Mouse (Mus musculus) lung, embryonic 14.5 days (tissue): ENCODE data around the gene Ajm1. TPM values are rescaled to one million over a fixed set of nuclear protein-coding genes. Genes with fewer than 3 reads are reported as not detected.

Experiments used
- ATAC-seq: fragments of 200-750 bp; cut with Nextera tagmentation; 2 replicates; pipeline ENCODE4 v1.8.0; 2017; ENCODE audit warnings: mild to moderate bottlenecking, moderate TSS enrichment, moderate library complexity; ENCODE audit not compliant: insufficient read depth
- DNase-seq: peaks from one replicate; pipeline ENCODE4 v3.0.0-alpha.2; 2015
- H3K27ac ChIP-seq: fragments of 300-500 bp; sonication (generic); 2 replicates; pipeline ENCODE4 v1.5.1; 2014; ENCODE audit warnings: low read depth, mild to moderate bottlenecking, moderate library complexity
- H3K27me3 ChIP-seq: fragments of 300-500 bp; sonication (generic); 2 replicates; pipeline ENCODE4 v1.6.1; 2014; ENCODE audit warnings: low read length, control low read depth; ENCODE audit not compliant: insufficient read depth
- H3K36me3 ChIP-seq: fragments of 300-500 bp; sonication (generic); 2 replicates; pipeline ENCODE4 v1.6.1; 2014; ENCODE audit warnings: control low read depth; ENCODE audit not compliant: insufficient read depth
- H3K4me1 ChIP-seq: fragments of 300-500 bp; sonication (generic); 2 replicates; pipeline ENCODE4 v1.6.1; 2014; ENCODE audit warnings: antibody characterized with exemption, control low read depth; ENCODE audit not compliant: insufficient read depth
- H3K4me2 ChIP-seq: fragments of 300-500 bp; sonication (generic); 2 replicates; pipeline ENCODE4 v1.6.1; 2014; ENCODE audit warnings: mild to moderate bottlenecking
- H3K4me3 ChIP-seq: fragments of 300-500 bp; sonication (generic); 2 replicates; pipeline ENCODE4 v1.5.1; 2014; ENCODE audit warnings: low read depth, low read length
- H3K9ac ChIP-seq: fragments of 300-500 bp; sonication (generic); 2 replicates; pipeline ENCODE4 v1.6.1; 2014
- H3K9me3 ChIP-seq: fragments of 300-500 bp; sonication (generic); 2 replicates; pipeline ENCODE4 v1.6.1; 2016; ENCODE audit warnings: low read depth, low read length, control low read depth
- CTCF ChIP-seq: IDR thresholded peaks from 2 replicates; pipeline ENCODE4 v1.5.1; 2016; ENCODE audit warnings: antibody characterized with exemption, low read depth
- WGBS: fragments of 180-500 bp; shearing (Covaris S2); extraction: QIAGEN DNeasy Blood & Tissue Kit; methylation state at CpG from one replicate; pipeline ENCODE4 v1.1.7; 2014; 5-methylcytosine and 5-hydroxymethylcytosine counted together
- polyA plus RNA-seq: library from polyadenylated mRNA; unstranded; fragments of >200 nt; fragmentation: Nextera tagmentation; extraction: Ambion mirVana; gene quantifications from 2 replicates; pipeline ENCODE4 v1.2.1, GENCODE M21; 2014

The Ajm1 gene
- polyA plus RNA-seq, 1 experiment from 2014 or later = not detected

- WGBS = 63% methylated on average over 3 of the region's 3 CpGs
- Histone ChIP-seq H3K27me3 (peaks cover 41% of the 10 kb centered on the region), H3K4me2 (no peak within 1 kb of the TSS), H3K4me3 (no peak within 1 kb of the TSS), H3K9ac (no peak within 1 kb of the TSS), H3K36me3 (no peaks in the 10 kb centered on the region), H3K9me3 (no peaks in the 10 kb centered on the region), H3K4me1 (no peaks in the 10 kb centered on the region), H3K27ac (no peak within 1 kb of the TSS)
- no peak for TF ChIP-seq CTCF
- DNase-seq (no peak), ATAC-seq (no peak)
These were observed 36.0 kb upstream of the Ajm1 start, which contains the start of gene Ccdc183 for GRCm38 (mm10) chr2:25617578-25617977. Gene Ccdc183 (minus strand): TSS chr2:25617678.

DNA sequence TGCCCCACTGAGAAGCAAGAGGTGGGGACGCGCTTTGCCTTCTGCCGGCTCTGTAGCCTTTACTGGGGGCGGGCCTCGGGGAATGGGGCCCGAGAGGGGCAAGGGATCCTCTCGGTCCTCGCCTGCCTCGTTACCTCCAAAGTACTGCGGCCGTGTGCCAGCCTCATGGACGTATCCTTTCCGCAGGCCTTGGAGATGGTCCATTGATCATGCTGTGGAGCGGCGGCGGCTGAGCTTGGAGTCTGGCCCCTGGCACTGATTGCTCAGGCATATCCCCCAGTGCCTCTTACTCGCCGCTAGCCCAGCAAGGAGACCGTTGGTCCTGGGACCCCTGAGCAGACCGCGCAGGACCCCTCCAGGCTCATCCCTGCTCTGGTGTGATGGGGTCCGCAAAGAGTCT lies 34.8 kb upstream of the Ajm1 start:
- H3K36me3 ChIP-seq = no peaks in the 10 kb centered on the region
- no peaks in the 10 kb centered on the region for H3K4me1 ChIP-seq
- WGBS = 14% methylated on average over 22 of the region's 22 CpGs
- H3K4me3 ChIP-seq = peak overlapping the region; percentile 9; the same call in 1 of the 2 replicates
- no peak overlapping the region for H3K27ac ChIP-seq
- peak overlapping the region; percentile 32 for H3K9ac ChIP-seq
- TF ChIP-seq CTCF = no peak
- peak overlapping the region; percentile 32 for H3K4me2 ChIP-seq
- H3K27me3 ChIP-seq = peaks cover 41% of the 10 kb centered on the region
- DNase-seq (no peak), ATAC-seq (0 out of 2 replicates have a peak, but pooled peaks have one; percentile 6)
- H3K9me3 ChIP-seq = no peaks in the 10 kb centered on the region

- no peak for TF ChIP-seq CTCF
- ATAC-seq (no peak), DNase-seq (no peak)
- Histone ChIP-seq H3K4me1 (peaks cover 13% of the 10 kb centered on the region), H3K4me3 (peak overlapping the region; percentile 100), H3K27me3 (no peaks in the 10 kb centered on the region), H3K9me3 (no peaks in the 10 kb centered on the region), H3K4me2 (peak overlapping the region; percentile 77), H3K36me3 (peaks cover 6% of the 10 kb centered on the region), H3K27ac (peak overlapping the region; percentile 69), H3K9ac (peak overlapping the region; percentile 98)
- 50% methylated on average over 10 of the region's 10 CpGs for WGBS
These were observed 27.1 kb upstream of the Ajm1 start for GRCm38 (mm10) chr2:25608671-25609070.

GRCm38 (mm10) chr2:25607761-25608622 lies 26.4 kb upstream of the Ajm1 start, which contains the start of gene Rabl6:
Gene Rabl6 (minus strand): TSS chr2:25608521.
- H3K36me3 ChIP-seq = peaks cover 6% of the 10 kb centered on the region
- peak within 1 kb of the TSS; percentile 100 for H3K4me3 ChIP-seq
- ATAC-seq (peak; percentile 91), DNase-seq (peak; percentile 96)
- peak within 1 kb of the TSS; percentile 77 for H3K4me2 ChIP-seq
- peak within 1 kb of the TSS; percentile 98 for H3K9ac ChIP-seq
- no peaks in the 10 kb centered on the region for H3K9me3 ChIP-seq
- WGBS = under 1% methylated on average over 80 of the region's 80 CpGs
- no peaks in the 10 kb centered on the region for H3K27me3 ChIP-seq
- H3K4me1 ChIP-seq = peaks cover 13% of the 10 kb centered on the region
- no peak for TF ChIP-seq CTCF
- H3K27ac ChIP-seq = peak within 1 kb of the TSS; percentile 96

GRCm38 (mm10) chr2:25602526-25602925 lies 21.0 kb upstream of the Ajm1 start:
- DNase-seq (no peak), ATAC-seq (no peak)
- Histone ChIP-seq H3K27ac (no peak overlapping the region), H3K4me2 (no peak overlapping the region), H3K36me3 (peaks cover 60% of the 10 kb centered on the region), H3K9me3 (no peaks in the 10 kb centered on the region), H3K27me3 (no peaks in the 10 kb centered on the region), H3K9ac (no peak overlapping the region), H3K4me3 (no peak overlapping the region), H3K4me1 (peaks cover 7% of the 10 kb centered on the region)
- no peak for TF ChIP-seq CTCF
- 95% methylated on average over 5 of the region's 5 CpGs for WGBS

- ATAC-seq = no peak
- WGBS = 73% methylated on average over 2 of the region's 2 CpGs
- TF ChIP-seq CTCF = no peak
- Histone ChIP-seq H3K4me3 (no peak overlapping the region), H3K4me1 (no peaks in the 10 kb centered on the region), H3K9ac (no peak overlapping the region), H3K27ac (no peak overlapping the region), H3K36me3 (peaks cover 85% of the 10 kb centered on the region), H3K9me3 (no peaks in the 10 kb centered on the region), H3K27me3 (no peaks in the 10 kb centered on the region), H3K4me2 (no peak overlapping the region)
- DNase-seq = no peak
These were observed 18.5 kb upstream of the Ajm1 start for GRCm38 (mm10) chr2:25600037-25600436.

DNA sequence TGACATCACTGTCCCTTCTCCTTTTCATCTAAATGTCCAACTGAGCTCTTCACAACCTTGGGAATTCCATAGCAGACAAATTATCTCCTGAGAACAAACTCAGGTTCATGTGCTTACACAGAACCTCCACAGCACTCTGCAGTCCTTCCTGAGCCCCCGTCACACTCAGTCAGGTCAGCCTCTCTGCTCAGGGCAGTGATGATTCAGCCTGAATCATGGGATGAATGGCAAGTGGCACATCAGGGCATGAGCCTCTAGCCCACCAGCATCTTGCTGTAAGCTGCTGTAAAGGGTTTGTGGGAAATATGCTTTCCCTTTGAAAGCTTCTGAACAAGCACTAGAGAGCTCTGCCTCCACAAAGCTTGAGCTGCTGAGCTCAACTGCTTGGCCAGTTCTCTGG lies 17.2 kb upstream of the Ajm1 start:
- Histone ChIP-seq H3K4me3 (no peak overlapping the region), H3K36me3 (peaks cover 86% of the 10 kb centered on the region), H3K27me3 (no peaks in the 10 kb centered on the region), H3K9ac (no peak overlapping the region), H3K9me3 (no peaks in the 10 kb centered on the region), H3K4me2 (no peak overlapping the region), H3K27ac (no peak overlapping the region), H3K4me1 (no peaks in the 10 kb centered on the region)
- DNase-seq = no peak
- 81% methylated on average over 1 of the region's 1 CpGs for WGBS
- TF ChIP-seq CTCF = no peak
- no peak for ATAC-seq
